Mouse (Mus musculus): ENCODE results near the gene Fxyd6. TPM values are rescaled to one million over a fixed set of nuclear protein-coding genes. Genes with fewer than 3 reads are reported as not detected.

The Fxyd6 gene
- total and polyA plus RNA-seq, 2 experiments: 0.46 to 0.56 TPM

DNA sequence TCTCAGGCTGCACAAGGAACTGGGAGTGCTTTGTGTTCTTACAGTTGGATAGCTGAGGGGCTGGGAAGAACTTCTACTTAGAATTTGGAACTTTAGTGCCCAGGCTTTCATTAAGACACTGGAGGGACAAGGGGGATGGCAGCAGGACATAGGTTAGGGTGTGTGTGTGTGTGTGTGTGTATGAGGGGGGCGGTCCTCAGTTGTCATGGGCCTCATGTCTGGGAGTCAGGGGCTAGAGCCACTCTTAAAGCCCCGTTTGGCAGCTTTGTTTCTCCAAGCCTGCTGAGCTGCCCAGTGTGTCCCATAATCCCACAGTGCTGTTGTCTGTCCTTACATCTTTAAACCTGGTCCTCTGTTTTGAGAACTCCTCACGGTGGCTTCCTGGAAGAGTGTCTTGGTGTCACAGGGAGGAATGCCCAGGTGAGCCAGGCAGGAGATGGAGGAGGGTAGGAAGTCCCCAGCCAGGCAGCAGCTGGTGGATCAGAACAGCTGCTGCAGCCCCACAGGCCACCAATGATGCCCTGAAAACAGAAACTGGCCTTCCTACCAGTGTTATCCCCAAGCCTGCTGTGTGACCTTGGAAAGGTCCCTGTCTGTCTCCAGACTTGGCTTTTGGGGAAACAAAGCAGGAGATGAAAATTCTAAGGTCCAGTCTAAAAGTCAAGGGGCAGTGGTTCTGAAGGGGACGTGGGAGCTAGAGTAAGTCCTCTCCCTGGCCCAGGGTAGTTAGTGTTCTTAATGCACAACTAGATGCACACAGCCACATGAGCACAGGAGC, 42.9 kb downstream of the Fxyd6 start:
- WGBS: 82% methylated on average over 4 of the region's 4 CpGs
- no peak overlapping the region for H3K4me3 ChIP-seq (ENCODE audit: insufficient read depth, low read depth, low read length)
- H3K9ac ChIP-seq (ENCODE audit: low read depth, low read length): no peak overlapping the region
- no peaks in the 10 kb centered on the region for H3K36me3 ChIP-seq (ENCODE audit: control insufficient read depth, insufficient read depth, low read length)
- no peak overlapping the region for H3K27ac ChIP-seq (replicated peaks; ENCODE audit: insufficient read depth, low read depth, low read length)
- no peaks in the 10 kb centered on the region for H3K79me2 ChIP-seq (ENCODE audit: control insufficient read depth, insufficient read depth, low read length)
- DNase-seq (ENCODE audit: extremely low read depth, low read depth, low spot score): no peak
- no peak for TF ChIP-seq CTCF (IDR thresholded peaks at IDR 0.05; ENCODE audit: low read depth, low read length)
- no peak for TF ChIP-seq POLR2A (IDR thresholded peaks at IDR 0.05; ENCODE audit: extremely low read depth, insufficient read depth, low read length)
- H3K27me3 ChIP-seq (ENCODE audit: control insufficient read depth, insufficient read depth, low read length): no peaks in the 10 kb centered on the region
- 0 out of 2 replicates have a peak, but pooled peaks cover 1% of the 10 kb centered on the region for H3K4me1 ChIP-seq (ENCODE audit: control insufficient read depth, insufficient read depth, low read length)

DNA sequence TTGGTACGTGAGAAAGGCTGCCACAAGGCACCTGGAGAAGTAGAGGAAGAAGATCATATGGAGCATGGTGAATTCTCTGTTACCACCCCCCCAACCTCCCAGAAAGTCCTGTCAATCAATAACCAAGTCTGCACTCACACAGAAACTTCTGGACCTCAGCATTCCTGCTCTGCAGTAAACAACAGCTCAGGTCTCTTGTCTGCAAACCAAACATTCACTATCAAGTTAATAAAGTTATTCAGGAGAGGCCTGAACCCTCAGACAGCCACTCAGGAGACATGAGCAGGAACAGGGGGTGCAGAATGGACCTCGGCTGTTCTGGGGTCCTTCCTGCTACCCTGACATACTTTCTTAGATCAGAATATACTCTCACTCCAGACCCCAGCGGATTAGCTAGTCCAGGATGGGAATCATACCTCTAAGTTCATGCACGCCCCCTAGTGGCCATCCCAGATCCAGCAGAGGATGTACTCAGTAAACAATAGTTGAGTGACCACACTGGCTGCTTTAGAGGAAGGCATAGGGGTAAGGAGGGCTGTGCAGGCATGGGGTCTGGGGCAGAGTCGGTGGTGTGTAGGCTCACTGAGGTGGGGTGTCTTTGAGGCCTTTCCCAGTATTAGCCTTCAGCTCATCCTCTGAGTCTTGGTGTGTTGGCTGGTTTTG, 43.6 kb downstream of the Fxyd6 start:
- Histone ChIP-seq H3K79me2 (ENCODE audit: control insufficient read depth, insufficient read depth, low read length) (no peaks in the 10 kb centered on the region), H3K4me1 (ENCODE audit: control insufficient read depth, insufficient read depth, low read length) (0 out of 2 replicates have a peak, but pooled peaks cover 1% of the 10 kb centered on the region), H3K4me3 (ENCODE audit: insufficient read depth, low read depth, low read length) (no peak overlapping the region), H3K27ac (replicated peaks; ENCODE audit: insufficient read depth, low read depth, low read length) (no peak overlapping the region), H3K27me3 (ENCODE audit: control insufficient read depth, insufficient read depth, low read length) (no peaks in the 10 kb centered on the region), H3K36me3 (ENCODE audit: control insufficient read depth, insufficient read depth, low read length) (no peaks in the 10 kb centered on the region), H3K9ac (ENCODE audit: low read depth, low read length) (no peak overlapping the region)
- peak; percentile 51 for TF ChIP-seq CTCF (IDR thresholded peaks at IDR 0.05; ENCODE audit: low read depth, low read length)
- TF ChIP-seq POLR2A (IDR thresholded peaks at IDR 0.05; ENCODE audit: extremely low read depth, insufficient read depth, low read length): no peak
- 63% methylated on average over 5 of the region's 5 CpGs for WGBS
- no peak for DNase-seq (ENCODE audit: extremely low read depth, low read depth, low spot score)

DNA sequence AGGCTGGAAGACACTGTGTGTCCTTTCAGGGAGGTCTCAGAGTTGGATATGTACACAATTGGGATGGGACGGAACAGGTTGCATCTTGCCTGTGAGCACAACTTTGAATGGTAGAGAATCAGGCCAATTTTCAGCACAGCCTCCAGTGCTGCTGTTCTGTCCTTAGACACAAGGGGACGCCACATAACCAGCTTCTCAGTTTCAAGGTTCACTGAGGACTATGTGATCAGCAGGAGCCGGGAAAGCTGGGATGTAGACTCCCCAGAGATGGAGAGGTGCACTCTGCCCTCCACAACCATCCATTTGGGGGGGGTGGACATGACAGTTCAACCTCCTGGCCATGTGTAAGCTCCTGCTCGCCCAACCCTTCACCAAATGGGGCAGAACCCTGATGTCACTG, 45.9 kb downstream of the Fxyd6 start:
- H3K9ac ChIP-seq (ENCODE audit: low read depth, low read length): no peak overlapping the region
- WGBS: 63% methylated on average over 4 of the region's 4 CpGs
- no peak for DNase-seq (ENCODE audit: extremely low read depth, low read depth, low spot score)
- no peak overlapping the region for H3K4me3 ChIP-seq (ENCODE audit: insufficient read depth, low read depth, low read length)
- no peak overlapping the region for H3K27ac ChIP-seq (replicated peaks; ENCODE audit: insufficient read depth, low read depth, low read length)
- no peaks in the 10 kb centered on the region for H3K79me2 ChIP-seq (ENCODE audit: control insufficient read depth, insufficient read depth, low read length)
- H3K4me1 ChIP-seq (ENCODE audit: control insufficient read depth, insufficient read depth, low read length): 0 out of 2 replicates have a peak, but pooled peaks cover 1% of the 10 kb centered on the region
- H3K36me3 ChIP-seq (ENCODE audit: control insufficient read depth, insufficient read depth, low read length): no peaks in the 10 kb centered on the region
- H3K27me3 ChIP-seq (ENCODE audit: control insufficient read depth, insufficient read depth, low read length): no peaks in the 10 kb centered on the region
- peak; percentile 19; the same call in 1 of the 2 replicates for TF ChIP-seq CTCF (IDR thresholded peaks at IDR 0.05; ENCODE audit: low read depth, low read length)
- TF ChIP-seq POLR2A (IDR thresholded peaks at IDR 0.05; ENCODE audit: extremely low read depth, insufficient read depth, low read length): no peak

DNA sequence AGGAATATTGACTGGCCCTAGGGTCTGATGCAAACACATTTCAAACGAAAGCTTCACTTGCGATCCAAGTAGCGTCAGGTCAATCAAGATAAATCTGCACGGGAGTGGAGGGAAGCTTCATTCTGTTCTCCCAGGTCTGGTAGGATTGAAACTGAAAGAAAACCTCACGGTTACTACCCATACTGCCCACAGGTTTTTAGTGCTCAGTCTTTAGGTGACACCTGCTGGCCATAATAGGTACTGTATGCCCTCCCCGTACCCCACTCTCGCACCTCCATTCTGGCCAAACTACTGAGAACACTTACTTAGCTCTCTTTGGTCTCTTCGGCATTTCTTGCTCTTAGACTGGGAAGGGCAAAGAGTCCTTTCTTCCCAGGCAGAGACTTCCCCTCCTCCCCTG, 47.3 kb downstream of the Fxyd6 start:
- WGBS: 7% methylated on average over 8 of the region's 8 CpGs
- H3K79me2 ChIP-seq (ENCODE audit: control insufficient read depth, insufficient read depth, low read length): no peaks in the 10 kb centered on the region
- peak overlapping the region; percentile 65; the same call in 1 of the 2 replicates for H3K9ac ChIP-seq (ENCODE audit: low read depth, low read length)
- no peak overlapping the region for H3K27ac ChIP-seq (replicated peaks; ENCODE audit: insufficient read depth, low read depth, low read length)
- no peaks in the 10 kb centered on the region for H3K36me3 ChIP-seq (ENCODE audit: control insufficient read depth, insufficient read depth, low read length)
- H3K4me1 ChIP-seq (ENCODE audit: control insufficient read depth, insufficient read depth, low read length): 0 out of 2 replicates have a peak, but pooled peaks cover 1% of the 10 kb centered on the region
- DNase-seq (ENCODE audit: extremely low read depth, low read depth, low spot score): peak; percentile 64
- H3K4me3 ChIP-seq (ENCODE audit: insufficient read depth, low read depth, low read length): peak overlapping the region; percentile 53
- TF ChIP-seq POLR2A (IDR thresholded peaks at IDR 0.05; ENCODE audit: extremely low read depth, insufficient read depth, low read length) (no peak), CTCF (IDR thresholded peaks at IDR 0.05; ENCODE audit: low read depth, low read length) (peak; percentile 70)
- no peaks in the 10 kb centered on the region for H3K27me3 ChIP-seq (ENCODE audit: control insufficient read depth, insufficient read depth, low read length)

DNA sequence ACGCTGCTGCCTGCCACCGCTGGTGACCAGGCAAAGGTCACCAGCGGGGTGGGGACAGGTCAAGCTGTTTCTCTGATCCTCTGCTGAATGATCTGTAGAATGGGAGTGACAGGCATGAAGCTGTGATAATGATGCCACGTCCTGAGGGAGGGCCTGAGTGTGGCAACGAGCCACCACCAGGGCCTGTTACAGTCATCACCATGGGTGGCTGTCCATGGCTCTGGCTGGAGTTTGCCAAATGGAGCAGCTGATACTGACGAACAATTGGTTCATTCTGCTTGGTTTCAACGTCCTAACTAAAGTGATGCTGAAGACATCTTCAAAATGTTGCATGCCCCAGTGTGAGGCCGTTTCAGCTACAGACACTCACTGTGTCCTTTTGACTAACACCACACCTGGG, 48.3 kb downstream of the Fxyd6 start:
- no peaks in the 10 kb centered on the region for H3K36me3 ChIP-seq (ENCODE audit: control insufficient read depth, insufficient read depth, low read length)
- 0 out of 2 replicates have a peak, but pooled peaks cover 1% of the 10 kb centered on the region for H3K4me1 ChIP-seq (ENCODE audit: control insufficient read depth, insufficient read depth, low read length)
- 50% methylated on average over 8 of the region's 8 CpGs for WGBS
- no peaks in the 10 kb centered on the region for H3K79me2 ChIP-seq (ENCODE audit: control insufficient read depth, insufficient read depth, low read length)
- H3K4me3 ChIP-seq (ENCODE audit: insufficient read depth, low read depth, low read length): no peak overlapping the region
- TF ChIP-seq CTCF (IDR thresholded peaks at IDR 0.05; ENCODE audit: low read depth, low read length): no peak
- no peak for TF ChIP-seq POLR2A (IDR thresholded peaks at IDR 0.05; ENCODE audit: extremely low read depth, insufficient read depth, low read length)
- H3K27ac ChIP-seq (replicated peaks; ENCODE audit: insufficient read depth, low read depth, low read length): no peak overlapping the region
- H3K27me3 ChIP-seq (ENCODE audit: control insufficient read depth, insufficient read depth, low read length): no peaks in the 10 kb centered on the region
- DNase-seq (ENCODE audit: extremely low read depth, low read depth, low spot score): no peak
- no peak overlapping the region for H3K9ac ChIP-seq (ENCODE audit: low read depth, low read length)

Measured in liver, adult 2 months (tissue).